Mouse (Mus musculus): ENCODE measurements around the gene Dhrs7b. TPM values are rescaled to one million over a fixed set of nuclear protein-coding genes. Genes with fewer than 3 reads are reported as not detected.
"Not testable (repeated sequence)": the region's sequence is repeated elsewhere in the genome, so short reads cannot be mapped to it uniquely, and the experiment has no call there.

The Dhrs7b gene
- total and polyA plus RNA-seq, 3 experiments, result 3.2 to 21.9 (median 15.7) TPM

DNA sequence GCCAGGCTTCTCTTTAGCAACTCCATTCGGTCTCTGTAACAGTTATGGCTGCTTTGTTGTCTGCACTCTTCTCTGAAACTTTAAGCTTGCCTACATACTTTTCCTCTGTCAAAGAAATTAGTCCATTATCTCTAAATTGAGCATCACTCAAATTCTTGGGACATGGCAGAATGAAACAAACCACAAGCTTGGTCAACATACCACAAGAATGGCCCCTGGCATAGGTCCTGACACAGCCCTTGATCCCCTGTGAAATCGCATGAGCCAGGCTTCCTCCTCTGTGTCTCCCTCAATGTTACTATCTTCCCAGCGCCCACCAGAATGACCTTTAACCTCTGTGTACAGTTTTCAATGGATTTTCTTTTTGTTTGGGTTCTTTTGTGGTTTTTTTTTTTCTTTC, 52.0 kb downstream of the Dhrs7b start:
- H3K9me3 ChIP-seq (replicated peaks), result no peaks in the 10 kb centered on the region
- peaks cover 18% of the 10 kb centered on the region for H3K36me3 ChIP-seq (replicated peaks)
- no peak for TF ChIP-seq GATA2 (IDR thresholded peaks at IDR 0.05; ENCODE audit: borderline replicate concordance, low read depth, low read length)
- H3K4me1 ChIP-seq (ENCODE audit: insufficient read depth, low read depth, low read length), result peaks cover 24% of the 10 kb centered on the region
- DNase-seq (ENCODE audit: low spot score) (no peak), ATAC-seq (ENCODE audit: extremely low read depth, insufficient number of reproducible peaks, low FRiP score, poor library complexity, severe bottlenecking) (no peak)
- H3K27me3 ChIP-seq (ENCODE audit: insufficient read depth, low read length), result no peaks in the 10 kb centered on the region; the same call in 1 of the 2 replicates
- no peak overlapping the region for H3K4me3 ChIP-seq (ENCODE audit: low read depth, low read length)

- not testable (repeated sequence) for H3K4me1 ChIP-seq (ENCODE audit: insufficient read depth, low read depth, low read length); H3K9me3 ChIP-seq (replicated peaks); H3K4me3 ChIP-seq (ENCODE audit: low read depth, low read length); DNase-seq (ENCODE audit: low spot score); ATAC-seq (ENCODE audit: extremely low read depth, insufficient number of reproducible peaks, low FRiP score, poor library complexity, severe bottlenecking); H3K36me3 ChIP-seq (replicated peaks)
- peaks cover 14% of the 10 kb centered on the region for H3K27me3 ChIP-seq (ENCODE audit: insufficient read depth, low read length)
Measured at GRCm38 (mm10) chr11:60886986-60887385, 56.6 kb downstream of the Dhrs7b start.

- ATAC-seq (ENCODE audit: extremely low read depth, insufficient number of reproducible peaks, low FRiP score, poor library complexity, severe bottlenecking) (no peak), DNase-seq (ENCODE audit: low spot score) (no peak)
- Histone ChIP-seq H3K36me3 (replicated peaks) (no peaks in the 10 kb centered on the region), H3K27me3 (ENCODE audit: insufficient read depth, low read length) (peaks cover 14% of the 10 kb centered on the region), H3K4me1 (ENCODE audit: insufficient read depth, low read depth, low read length) (no peaks in the 10 kb centered on the region), H3K4me3 (ENCODE audit: low read depth, low read length) (no peak overlapping the region), H3K9me3 (replicated peaks) (no peaks in the 10 kb centered on the region)
- TF ChIP-seq GATA2 (IDR thresholded peaks at IDR 0.05; ENCODE audit: borderline replicate concordance, low read depth, low read length) (no peak), CTCF (IDR thresholded peaks at IDR 0.05; ENCODE audit: low read depth, low read length) (no peak), TAL1 (conservative IDR thresholded peaks at IDR 0.05; ENCODE audit: low read depth, low read length) (no peak), POLR2AphosphoS5 (IDR thresholded peaks at IDR 0.05; ENCODE audit: insufficient replicate concordance, low read depth, low read length) (no peak), GATA1 (IDR thresholded peaks at IDR 0.05; ENCODE audit: borderline replicate concordance, low read length) (no peak)
Measured at GRCm38 (mm10) chr11:60889861-60890260, 59.4 kb downstream of the Dhrs7b start.

DNA sequence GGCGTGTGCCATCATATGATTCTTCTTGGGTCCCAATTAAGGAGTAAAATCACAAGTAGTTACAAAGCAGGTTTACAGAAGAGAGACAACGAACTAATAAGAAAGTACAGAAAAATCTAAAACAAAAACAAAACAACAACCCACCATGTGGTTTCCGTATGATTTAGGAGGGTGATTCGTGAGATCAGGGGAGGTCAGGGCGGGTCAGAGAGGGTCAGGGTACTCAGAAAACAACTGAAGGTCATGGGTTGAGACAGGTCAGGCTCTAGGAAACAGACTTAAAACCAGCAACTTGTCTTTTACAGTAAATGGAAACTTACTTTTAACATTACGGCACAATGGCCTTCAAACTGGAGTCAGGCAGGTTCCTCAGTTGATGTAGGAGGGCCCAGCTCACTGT, 59.9 kb downstream of the Dhrs7b start:
- TF ChIP-seq GATA2 (IDR thresholded peaks at IDR 0.05; ENCODE audit: borderline replicate concordance, low read depth, low read length), result no peak
- no peak for TF ChIP-seq POLR2AphosphoS5 (IDR thresholded peaks at IDR 0.05; ENCODE audit: insufficient replicate concordance, low read depth, low read length)
- no peak for TF ChIP-seq TAL1 (conservative IDR thresholded peaks at IDR 0.05; ENCODE audit: low read depth, low read length)
- no peak for TF ChIP-seq CTCF (IDR thresholded peaks at IDR 0.05; ENCODE audit: low read depth, low read length)
- TF ChIP-seq GATA1 (IDR thresholded peaks at IDR 0.05; ENCODE audit: borderline replicate concordance, low read length), result no peak
- H3K4me1 ChIP-seq (ENCODE audit: insufficient read depth, low read depth, low read length), result no peaks in the 10 kb centered on the region
- no peak for ATAC-seq (ENCODE audit: extremely low read depth, insufficient number of reproducible peaks, low FRiP score, poor library complexity, severe bottlenecking)
- H3K4me3 ChIP-seq (ENCODE audit: low read depth, low read length), result no peak overlapping the region
- no peaks in the 10 kb centered on the region for H3K36me3 ChIP-seq (replicated peaks)
- H3K27me3 ChIP-seq (ENCODE audit: insufficient read depth, low read length), result peaks cover 14% of the 10 kb centered on the region
- H3K9me3 ChIP-seq (replicated peaks), result no peaks in the 10 kb centered on the region
- no peak for DNase-seq (ENCODE audit: low spot score)

DNA sequence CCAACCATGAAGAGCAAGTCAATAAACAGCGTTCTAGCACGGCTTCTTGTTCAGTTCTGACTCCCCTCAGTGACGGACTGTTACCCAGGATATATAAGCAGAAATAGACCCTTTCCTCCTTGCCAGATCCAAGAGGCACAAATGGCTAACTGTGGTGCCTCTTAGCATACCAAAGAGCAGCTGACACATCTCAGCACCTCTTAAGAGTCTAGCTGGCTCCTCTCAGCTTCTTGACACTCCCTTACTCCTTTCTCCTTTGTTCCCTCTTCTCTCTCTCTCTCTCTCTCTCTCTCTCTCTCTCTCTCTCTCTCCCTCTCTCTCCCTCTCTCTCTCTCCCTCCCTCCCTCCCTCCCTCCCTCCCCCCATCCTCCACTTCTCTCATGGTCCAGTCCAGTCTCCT, 60.3 kb downstream of the Dhrs7b start:
- no peak for ATAC-seq (ENCODE audit: extremely low read depth, insufficient number of reproducible peaks, low FRiP score, poor library complexity, severe bottlenecking)

GRCm38 (mm10) chr11:60895915-60896314, 65.5 kb downstream of the Dhrs7b start:
- Histone ChIP-seq H3K4me3 (ENCODE audit: low read depth, low read length) (no peak overlapping the region), H3K36me3 (replicated peaks) (no peaks in the 10 kb centered on the region), H3K27me3 (ENCODE audit: insufficient read depth, low read length) (peaks cover 27% of the 10 kb centered on the region), H3K9me3 (replicated peaks) (no peaks in the 10 kb centered on the region), H3K4me1 (ENCODE audit: insufficient read depth, low read depth, low read length) (0 out of 2 replicates have a peak, but pooled peaks cover 3% of the 10 kb centered on the region)
- TF ChIP-seq GATA2 (IDR thresholded peaks at IDR 0.05; ENCODE audit: borderline replicate concordance, low read depth, low read length), result no peak
- TF ChIP-seq TAL1 (conservative IDR thresholded peaks at IDR 0.05; ENCODE audit: low read depth, low read length), result no peak
- TF ChIP-seq GATA1 (IDR thresholded peaks at IDR 0.05; ENCODE audit: borderline replicate concordance, low read length), result no peak
- TF ChIP-seq CTCF (IDR thresholded peaks at IDR 0.05; ENCODE audit: low read depth, low read length), result no peak
- no peak for TF ChIP-seq POLR2AphosphoS5 (IDR thresholded peaks at IDR 0.05; ENCODE audit: insufficient replicate concordance, low read depth, low read length)
- ATAC-seq (ENCODE audit: extremely low read depth, insufficient number of reproducible peaks, low FRiP score, poor library complexity, severe bottlenecking) (no peak), DNase-seq (ENCODE audit: low spot score) (no peak)

More for the DNA sequence above, 60.3 kb downstream of the Dhrs7b start:
- Histone ChIP-seq H3K27me3 (ENCODE audit: insufficient read depth, low read length) (peaks cover 16% of the 10 kb centered on the region), H3K36me3 (replicated peaks) (no peaks in the 10 kb centered on the region), H3K9me3 (replicated peaks) (no peaks in the 10 kb centered on the region), H3K4me3 (ENCODE audit: low read depth, low read length) (no peak overlapping the region), H3K4me1 (ENCODE audit: insufficient read depth, low read depth, low read length) (no peaks in the 10 kb centered on the region)
- no peak for DNase-seq (ENCODE audit: low spot score)
- TF ChIP-seq GATA1 (IDR thresholded peaks at IDR 0.05; ENCODE audit: borderline replicate concordance, low read length), result no peak
- no peak for TF ChIP-seq CTCF (IDR thresholded peaks at IDR 0.05; ENCODE audit: low read depth, low read length)
- no peak for TF ChIP-seq TAL1 (conservative IDR thresholded peaks at IDR 0.05; ENCODE audit: low read depth, low read length)
- TF ChIP-seq GATA2 (IDR thresholded peaks at IDR 0.05; ENCODE audit: borderline replicate concordance, low read depth, low read length), result no peak
- TF ChIP-seq POLR2AphosphoS5 (IDR thresholded peaks at IDR 0.05; ENCODE audit: insufficient replicate concordance, low read depth, low read length), result no peak

- no peak overlapping the region for H3K4me3 ChIP-seq (ENCODE audit: low read depth, low read length)
- H3K9me3 ChIP-seq (replicated peaks), result no peaks in the 10 kb centered on the region
- DNase-seq (ENCODE audit: low spot score) (no peak), ATAC-seq (ENCODE audit: extremely low read depth, insufficient number of reproducible peaks, low FRiP score, poor library complexity, severe bottlenecking) (no peak)
- peaks cover 21% of the 10 kb centered on the region for H3K27me3 ChIP-seq (ENCODE audit: insufficient read depth, low read length)
- TF ChIP-seq POLR2AphosphoS5 (IDR thresholded peaks at IDR 0.05; ENCODE audit: insufficient replicate concordance, low read depth, low read length), result no peak
- TF ChIP-seq TAL1 (conservative IDR thresholded peaks at IDR 0.05; ENCODE audit: low read depth, low read length), result no peak
- no peak for TF ChIP-seq GATA1 (IDR thresholded peaks at IDR 0.05; ENCODE audit: borderline replicate concordance, low read length)
- TF ChIP-seq CTCF (IDR thresholded peaks at IDR 0.05; ENCODE audit: low read depth, low read length), result no peak
- no peak for TF ChIP-seq GATA2 (IDR thresholded peaks at IDR 0.05; ENCODE audit: borderline replicate concordance, low read depth, low read length)
- 0 out of 2 replicates have a peak, but pooled peaks cover 3% of the 10 kb centered on the region for H3K4me1 ChIP-seq (ENCODE audit: insufficient read depth, low read depth, low read length)
- H3K36me3 ChIP-seq (replicated peaks), result peaks cover 35% of the 10 kb centered on the region
Measured at GRCm38 (mm10) chr11:60902001-60902400, 71.6 kb downstream of the Dhrs7b start.
